Mouse (Mus musculus) right cerebral cortex, postnatal 36 days (tissue): ENCODE results near the gene Zfp821.

Experiments
- DNase-seq, 2 experiments: peaks; one replicate each; pipeline ENCODE4 v3.0.0; 2022; ENCODE audit warnings: low spot score in 2 of 2, mixed read lengths in 1 of 2

Gene Zfp821

DNA sequence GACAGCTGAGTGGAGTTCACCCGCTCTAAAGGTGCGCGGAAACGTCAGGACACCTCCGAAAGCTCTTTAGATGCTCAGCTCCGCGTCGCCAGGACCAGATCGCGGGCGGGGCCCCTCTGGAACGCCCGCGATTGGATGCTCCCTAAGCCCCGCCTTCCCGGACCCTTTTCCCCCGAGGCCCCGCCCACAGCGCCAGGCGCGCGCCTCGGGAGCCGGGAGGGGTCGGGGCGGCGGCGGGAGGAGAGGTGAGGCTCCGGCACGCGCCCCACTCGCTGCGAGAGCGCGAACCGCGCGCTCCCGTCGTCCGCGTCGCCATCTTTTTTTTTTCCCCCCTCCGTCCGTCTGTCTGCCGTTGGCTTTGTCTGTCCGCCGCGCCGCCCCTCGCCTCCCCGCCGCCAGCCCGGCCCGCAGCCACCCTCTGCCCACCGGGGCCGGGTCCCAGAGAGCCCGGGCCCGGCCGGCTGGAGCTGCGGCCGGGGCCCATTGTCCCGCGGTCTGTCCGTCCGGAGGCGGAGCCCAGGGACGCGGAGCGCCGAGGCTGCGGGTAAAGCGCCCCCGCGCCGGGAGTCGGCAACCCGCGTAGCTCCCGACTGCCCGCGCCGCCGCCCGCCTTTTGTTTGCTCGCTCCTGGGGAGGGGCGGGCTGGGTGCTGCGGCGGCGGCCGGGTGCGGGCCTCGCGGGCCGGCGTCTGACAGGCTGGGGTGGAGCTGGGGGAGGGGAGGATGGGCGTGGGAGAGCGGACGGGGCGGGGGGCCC, at the start of gene Zfp821:
Zfp821 (plus strand) TSS at position 227 of the 756 bp plus-strand sequence.
- DNase-seq = peak; percentile 86 to 90

- peak in 1 of 2 experiments; percentile 20 for DNase-seq
Observed at GRCm38 (mm10) chr8:109656860-109657259, 48.5 kb upstream of the Zfp821 start.

DNA sequence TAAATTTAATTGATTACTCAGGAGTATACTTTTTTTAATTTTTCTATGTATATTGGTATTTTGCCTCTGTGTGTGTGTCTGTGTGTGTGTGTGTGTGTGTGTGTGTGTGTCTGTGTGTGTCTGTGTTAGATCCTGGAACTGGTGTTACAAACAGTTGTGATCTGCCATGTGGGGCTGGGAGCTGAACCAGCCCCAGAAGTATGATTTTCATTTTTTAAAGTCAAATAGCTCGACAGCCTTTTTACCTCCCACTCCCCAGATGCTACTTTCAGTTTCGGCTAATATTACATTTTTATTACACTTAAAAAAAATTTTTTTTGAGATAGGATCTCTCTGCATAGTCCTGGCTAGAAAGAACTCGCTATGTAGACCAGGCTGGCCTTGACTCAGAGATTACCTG, 43.0 kb upstream of the Zfp821 start:
- no peak for DNase-seq

DNA sequence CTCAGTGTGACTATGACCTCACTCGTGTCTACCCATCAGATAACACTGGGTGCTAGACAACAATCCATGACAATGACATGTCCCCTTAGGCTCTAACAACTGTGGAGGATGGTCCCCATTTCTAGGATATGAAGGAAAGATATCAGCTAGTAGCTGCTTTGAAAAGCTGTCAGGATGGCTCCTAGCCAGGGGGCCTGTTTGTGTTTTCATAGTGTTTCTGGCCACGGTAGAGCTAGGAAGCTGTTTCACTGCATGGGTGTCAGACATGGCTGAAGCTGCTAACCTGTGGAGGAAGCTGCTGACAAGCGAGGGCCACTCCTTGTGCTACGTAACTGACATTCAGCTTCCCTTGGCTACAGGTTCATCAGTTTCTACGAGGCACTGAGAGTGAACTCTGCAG, 38.7 kb upstream of the Zfp821 start:
- DNase-seq = no peak

- no peak for DNase-seq
Observed at GRCm38 (mm10) chr8:109672656-109673055, 32.7 kb upstream of the Zfp821 start.

- DNase-seq = no peak
Observed at GRCm38 (mm10) chr8:109673596-109673995, 31.8 kb upstream of the Zfp821 start.

DNA sequence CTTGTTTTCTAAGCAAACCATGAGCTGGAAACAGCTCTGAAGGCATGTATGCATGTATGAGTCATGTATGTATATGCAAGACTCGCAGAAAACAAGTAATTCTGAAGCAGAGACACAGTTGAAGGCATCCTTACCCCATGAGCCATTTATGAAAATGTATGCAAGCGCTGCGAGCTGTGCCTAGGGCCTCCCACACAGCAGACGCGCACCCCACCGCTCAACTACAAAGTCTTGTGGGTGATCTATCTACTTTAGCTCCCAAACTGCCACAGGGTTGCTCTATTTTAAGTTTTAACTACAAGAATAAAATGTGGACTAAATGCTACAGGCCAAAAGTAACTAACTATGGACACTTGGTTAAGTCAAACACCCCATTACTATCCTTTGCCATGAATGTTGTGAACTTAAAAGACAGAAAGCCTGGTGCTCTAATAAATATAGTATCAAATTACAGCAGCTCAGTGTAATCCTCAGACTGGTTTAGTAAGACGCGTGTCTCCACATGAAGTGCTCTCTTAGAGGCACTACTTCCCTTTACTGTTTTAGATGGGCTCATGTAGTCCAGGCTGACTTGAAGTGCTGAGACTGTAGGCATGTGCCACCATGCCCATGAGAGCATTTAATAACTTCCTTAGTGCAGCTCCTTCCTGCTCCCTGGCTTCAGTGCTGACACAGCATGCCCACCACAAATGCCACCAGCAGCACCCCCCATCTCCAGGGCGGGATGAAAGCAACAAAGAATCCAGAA, 29.3 kb upstream of the Zfp821 start:
- peak; percentile 60 to 76 for DNase-seq

- no peak for DNase-seq
Observed at GRCm38 (mm10) chr8:109681535-109681934, 23.8 kb upstream of the Zfp821 start.

- no peak for DNase-seq
Observed at GRCm38 (mm10) chr8:109682120-109682519, 23.2 kb upstream of the Zfp821 start.

GRCm38 (mm10) chr8:109687248-109687647, 18.1 kb upstream of the Zfp821 start:
- DNase-seq = no peak

DNA sequence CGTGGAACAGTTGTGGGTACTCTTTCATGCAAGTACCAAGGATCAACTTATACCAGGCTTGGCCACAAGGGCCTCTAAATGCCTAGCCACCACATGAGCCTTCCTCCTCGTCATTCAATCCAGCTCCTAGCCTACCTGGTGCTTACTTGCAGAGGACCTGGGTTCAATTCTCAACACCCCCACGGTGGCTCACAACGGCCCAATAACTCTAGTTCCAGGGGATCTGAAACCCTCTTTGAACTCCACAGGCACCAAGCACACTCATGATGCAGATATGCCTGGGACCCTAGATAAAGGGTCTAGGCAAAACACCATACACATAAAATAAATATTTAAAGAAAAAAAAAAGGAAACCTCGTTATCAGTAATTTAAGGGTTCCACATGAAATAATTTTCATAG, 13.6 kb upstream of the Zfp821 start:
- DNase-seq = no peak

- peak in 1 of 2 experiments; percentile 14 for DNase-seq
Observed at GRCm38 (mm10) chr8:109692443-109693145, 12.8 kb upstream of the Zfp821 start.

DNA sequence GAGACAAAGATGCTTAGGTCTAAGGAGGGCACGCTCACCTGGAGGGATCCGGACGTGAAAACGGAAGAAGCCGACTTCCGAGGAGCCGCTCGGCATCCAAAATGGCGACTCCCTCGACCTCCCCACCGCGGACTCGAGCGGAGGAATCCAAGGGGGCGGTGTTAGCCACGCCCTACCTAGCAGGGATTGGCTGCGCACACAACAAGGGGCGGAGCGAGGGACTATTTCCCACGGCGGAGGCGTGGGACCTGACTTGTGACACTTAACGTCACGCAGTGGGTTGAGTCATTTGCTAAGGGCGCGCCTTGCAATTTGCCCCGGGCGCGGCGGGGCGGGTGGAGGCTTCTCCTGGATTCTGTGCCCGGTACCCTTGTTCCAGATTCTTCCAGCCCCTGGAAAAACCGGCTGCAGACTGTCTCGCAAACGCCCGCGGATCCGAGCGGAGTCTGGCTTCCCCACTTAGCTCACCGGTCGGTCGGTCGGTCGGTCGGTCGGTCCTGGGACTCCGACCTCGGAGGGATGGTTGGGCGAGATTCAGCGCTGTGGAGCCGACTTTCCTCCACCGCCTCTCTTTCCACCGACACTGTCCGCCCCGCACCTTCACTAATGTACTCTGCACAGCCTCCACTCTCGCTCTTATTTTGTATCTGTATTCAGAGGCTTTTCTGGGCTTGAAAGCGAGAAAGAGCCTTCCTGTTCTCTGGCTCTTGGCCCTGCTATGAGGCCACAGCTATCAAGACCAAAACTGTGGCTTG, 12.0 kb upstream of the Zfp821 start, which contains the start of gene Ist1:
Ist1 (minus strand) TSS at position 115 of the 755 bp plus-strand sequence.
- DNase-seq = peak; percentile 95 to 96

GRCm38 (mm10) chr8:109694154-109694553, 11.2 kb upstream of the Zfp821 start:
- no peak for DNase-seq

GRCm38 (mm10) chr8:109697754-109698153, 7.6 kb upstream of the Zfp821 start:
- DNase-seq = no peak

DNA sequence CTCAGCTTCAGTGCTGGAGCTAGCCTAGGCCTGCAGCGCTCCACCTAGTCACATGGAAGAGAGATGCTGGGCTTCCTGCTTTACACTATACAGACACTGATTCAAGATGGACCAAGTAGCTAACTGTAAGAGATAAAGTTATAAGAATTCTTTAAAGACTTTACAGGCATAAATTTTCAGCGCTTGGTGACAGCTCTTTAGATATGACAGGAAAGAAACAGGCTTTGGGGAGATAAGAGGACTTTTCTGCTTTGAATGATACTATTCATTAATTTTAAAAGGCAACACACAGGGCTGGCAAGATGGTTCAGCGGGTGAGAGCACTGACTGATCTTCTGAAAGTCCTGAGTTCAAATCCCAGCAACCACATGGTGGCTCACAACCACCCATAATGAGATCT, 6.9 kb upstream of the Zfp821 start:
- DNase-seq = no peak

DNA sequence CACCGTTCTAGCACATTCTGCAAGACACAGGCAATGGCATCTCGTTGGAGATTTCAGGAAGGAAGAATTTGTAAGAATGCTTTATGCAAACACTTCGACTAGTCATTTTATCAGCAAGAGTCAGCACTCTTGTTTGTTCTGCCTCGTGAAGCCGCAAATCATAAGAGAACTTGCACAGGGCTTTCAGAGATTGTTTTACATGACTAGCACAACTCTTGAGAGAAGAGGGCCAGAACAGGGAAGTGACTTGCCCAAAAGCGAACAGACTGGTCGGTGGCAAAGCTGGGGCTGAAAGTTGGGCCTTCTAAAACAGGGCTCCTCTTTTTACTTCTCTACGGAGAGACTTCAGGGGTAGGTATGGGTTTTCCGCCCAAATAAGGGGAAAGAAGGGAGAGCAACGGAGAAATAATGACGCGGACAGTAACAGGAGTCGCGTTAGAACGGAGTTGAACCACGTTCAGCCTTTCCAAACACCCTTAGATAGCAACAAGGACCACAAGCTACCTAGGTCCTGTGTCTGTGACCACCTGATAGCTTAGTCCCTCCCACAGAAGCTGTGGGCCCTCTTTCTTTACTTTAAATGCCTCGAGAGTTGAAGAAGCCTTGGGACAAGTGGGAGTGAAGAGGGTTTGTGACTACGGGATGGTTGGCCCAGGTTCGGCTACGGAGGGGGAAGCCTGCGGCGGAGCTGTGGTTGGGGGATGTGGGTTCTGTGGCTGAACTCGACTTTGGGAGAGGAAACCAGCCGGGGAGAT, 604 bp upstream of the Zfp821 start:
- no peak for DNase-seq

DNA sequence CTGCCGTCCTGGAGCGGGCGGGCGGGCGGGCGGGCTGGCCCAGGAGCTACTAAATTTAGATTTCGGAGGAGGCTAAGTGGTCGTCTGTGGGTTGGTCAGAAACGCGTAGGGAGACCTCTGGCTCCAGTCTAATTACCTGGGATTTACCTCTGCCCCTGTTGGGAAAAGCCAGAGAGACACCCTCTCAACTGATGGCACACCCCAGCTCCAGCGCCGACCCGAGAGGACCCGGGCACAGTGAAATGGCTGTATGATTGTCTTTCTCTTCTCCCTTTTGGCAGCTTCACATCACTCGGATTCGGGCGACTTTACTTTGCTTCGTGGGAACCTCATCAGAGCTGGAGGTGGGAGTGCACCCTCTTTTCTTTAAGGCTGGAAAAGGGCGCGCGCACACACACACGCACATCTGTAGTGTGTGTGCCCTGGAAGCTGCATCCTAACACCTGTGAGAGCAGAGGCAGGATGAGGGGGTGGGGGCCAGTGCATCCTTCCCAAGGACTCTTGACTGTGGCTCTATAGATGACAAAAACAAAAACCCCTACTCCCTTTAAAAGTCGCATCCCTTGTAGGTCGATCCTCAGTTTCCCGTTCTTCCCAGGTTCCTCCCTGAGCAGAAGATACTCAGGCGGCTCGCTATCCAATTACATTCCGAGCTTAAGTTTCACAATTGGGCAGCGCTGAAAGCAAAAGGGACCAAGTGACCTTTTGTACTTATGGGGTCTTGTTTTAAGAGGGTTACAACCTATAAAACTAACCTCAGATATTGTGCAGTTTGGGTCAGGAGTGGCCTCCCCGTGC, 929 bp downstream of the Zfp821 start:
- DNase-seq = no peak

DNA sequence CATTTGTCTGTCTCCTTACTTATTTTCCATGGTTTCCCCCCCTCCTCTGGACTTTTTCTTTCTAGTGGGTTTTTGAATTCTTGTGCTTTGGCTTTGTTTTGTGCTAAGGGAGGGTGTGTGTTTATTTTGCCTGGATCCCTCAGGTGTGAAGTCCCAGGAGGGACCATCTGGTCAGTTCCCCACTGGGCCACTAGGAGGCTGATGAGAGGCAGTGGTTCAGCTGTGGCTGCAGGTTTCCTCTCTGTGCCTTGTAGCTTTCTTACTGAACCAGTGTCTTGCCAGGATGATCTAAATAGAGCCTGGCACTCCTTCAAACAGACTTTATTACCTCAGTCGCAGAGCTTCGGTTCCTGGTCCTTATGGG, 1.5 kb downstream of the Zfp821 start:
- peak; percentile 47 to 64 for DNase-seq

GRCm38 (mm10) chr8:109707921-109708320, 2.6 kb downstream of the Zfp821 start:
- no peak for DNase-seq
